Mouse (Mus musculus) liver, adult 2 months (tissue): ENCODE results near the gene Smarcd2. TPM values are rescaled to one million over a fixed set of nuclear protein-coding genes. Genes with fewer than 3 reads are reported as not detected.

Experiments used
- DNase-seq: peaks from one replicate; pipeline ENCODE4 v3.0.0-alpha.2; 2011; ENCODE audit warnings: low read depth, low spot score; ENCODE audit errors: extremely low read depth
- H3K27ac ChIP-seq: fragments of 200-500 bp; replicated peaks from 2 replicates; pipeline ENCODE4 v1.5.1; 2012; ENCODE audit warnings: low read depth, mild to moderate bottlenecking, control low read depth, inconsistent platforms, low read length; ENCODE audit not compliant: insufficient read depth
- H3K27me3 ChIP-seq: fragments of 200-500 bp; 2 replicates; pipeline ENCODE4 v1.6.1; 2012; ENCODE audit warnings: mild to moderate bottlenecking, moderate library complexity, low read length, inconsistent platforms; ENCODE audit not compliant: control insufficient read depth, insufficient read depth
- H3K36me3 ChIP-seq: fragments of 200-500 bp; 2 replicates; pipeline ENCODE4 v1.6.1; 2012; ENCODE audit warnings: low read length, inconsistent platforms; ENCODE audit not compliant: control insufficient read depth, insufficient read depth
- H3K4me1 ChIP-seq: fragments of 200-500 bp; 2 replicates; pipeline ENCODE4 v1.6.1; 2011; ENCODE audit warnings: low read length; ENCODE audit not compliant: control insufficient read depth, insufficient read depth
- H3K4me3 ChIP-seq: fragments of 200-500 bp; 2 replicates; pipeline ENCODE4 v1.5.1; 2011; ENCODE audit warnings: low read depth, mild to moderate bottlenecking, control low read depth, low read length, moderate library complexity; ENCODE audit not compliant: insufficient read depth
- H3K79me2 ChIP-seq: fragments of 200-500 bp; 2 replicates; pipeline ENCODE4 v1.6.1; 2012; ENCODE audit warnings: inconsistent platforms, mild to moderate bottlenecking, low read length, moderate library complexity; ENCODE audit not compliant: control insufficient read depth, insufficient read depth
- H3K9ac ChIP-seq: fragments of 200-500 bp; 2 replicates; pipeline ENCODE4 v1.6.1; 2012; ENCODE audit warnings: low read depth, mild to moderate bottlenecking, control low read depth, inconsistent platforms, low read length
- CTCF ChIP-seq: fragments of 200-500 bp; IDR thresholded peaks from 2 replicates; pipeline ENCODE4 v1.5.1; 2011; ENCODE audit warnings: low read depth, low read length, control low read depth
- POLR2A ChIP-seq: fragments of 200-500 bp; IDR thresholded peaks from 2 replicates; pipeline ENCODE4 v1.6.1; 2011; ENCODE audit warnings: low read length, control low read depth; ENCODE audit not compliant: insufficient read depth; ENCODE audit errors: extremely low read depth
- WGBS: fragments of 180-500 bp; shearing (Covaris S2); methylation state at CpG from one replicate; pipeline ENCODE4 v1.1.7; 2018; 5-methylcytosine and 5-hydroxymethylcytosine counted together
- polyA plus RNA-seq: library from polyadenylated mRNA; depleted of rRNA; stranded (reverse); fragments of >200 nt; gene quantifications from 2 replicates; pipeline ENCODE4 v1.2.3, GENCODE M21; 2012
- total RNA-seq: library from RNA; depleted of rRNA; stranded (reverse); fragments of >200 nt; gene quantifications from 2 replicates; pipeline ENCODE4 v1.2.3, GENCODE M21; 2014

Gene Smarcd2
- total and polyA plus RNA-seq, 2 experiments = 67.3 to 70.3 TPM

DNA sequence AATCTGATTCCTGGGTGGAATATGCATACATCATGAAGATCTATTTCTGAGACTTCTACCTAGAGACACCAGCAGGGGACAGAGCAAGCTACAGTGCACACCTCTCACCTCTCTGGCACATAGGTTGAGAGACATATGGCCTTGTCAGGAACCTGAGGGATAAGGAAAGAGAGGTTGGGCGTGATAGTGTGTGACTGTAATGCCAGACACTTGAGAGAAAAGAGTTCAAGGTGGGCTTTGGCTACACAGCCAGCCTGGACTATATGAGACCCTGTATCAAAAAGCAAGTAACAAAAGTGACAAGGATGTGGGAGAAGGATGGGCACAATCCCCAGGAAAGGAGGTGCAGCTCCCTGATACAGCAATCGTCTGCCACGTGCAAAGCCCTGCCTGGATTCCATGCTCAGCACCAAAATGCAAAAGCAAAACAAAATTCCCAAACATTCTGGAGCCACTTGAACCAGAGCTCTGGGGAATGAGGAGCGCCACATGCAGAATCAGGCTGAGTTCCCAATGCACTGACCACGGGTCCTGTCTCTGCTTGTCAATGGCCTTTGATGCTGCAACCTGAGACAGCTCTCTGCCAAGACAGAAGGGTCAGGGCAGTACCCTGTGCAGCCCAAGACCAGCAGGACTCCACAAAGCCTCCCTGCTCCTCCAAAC, 1.5 kb downstream of the Smarcd2 start:
- Histone ChIP-seq H3K9ac (peak overlapping the region; percentile 94), H3K4me3 (peak overlapping the region; percentile 96), H3K79me2 (peaks cover 15% of the 10 kb centered on the region; the same call in 1 of the 2 replicates), H3K36me3 (peaks cover 8% of the 10 kb centered on the region), H3K27ac (peak overlapping the region; percentile 91), H3K4me1 (peaks cover 31% of the 10 kb centered on the region), H3K27me3 (no peaks in the 10 kb centered on the region)
- peak; percentile 88 for DNase-seq
- 21% methylated on average over 5 of the region's 5 CpGs for WGBS
- peak; percentile 39; the same call in 1 of the 2 replicates for TF ChIP-seq POLR2A
- TF ChIP-seq CTCF = no peak

- no peak for DNase-seq
- H3K27ac ChIP-seq = peak overlapping the region; percentile 48
These were observed 3.7 kb downstream of the Smarcd2 start for GRCm38 (mm10) chr11:106269060-106269431.

GRCm38 (mm10) chr11:106268326-106269059, 4.3 kb downstream of the Smarcd2 start:
- H3K79me2 ChIP-seq = peaks cover 15% of the 10 kb centered on the region; the same call in 1 of the 2 replicates
- 18% methylated on average over 8 of the region's 8 CpGs for WGBS
- H3K4me1 ChIP-seq = peaks cover 26% of the 10 kb centered on the region
- peak overlapping the region; percentile 47 for H3K4me3 ChIP-seq
- peak; percentile 88 for DNase-seq
- peaks cover 32% of the 10 kb centered on the region for H3K36me3 ChIP-seq
- H3K27ac ChIP-seq = peak overlapping the region; percentile 94
- peak overlapping the region; percentile 64 for H3K9ac ChIP-seq
- TF ChIP-seq POLR2A (no peak), CTCF (no peak)
- no peaks in the 10 kb centered on the region for H3K27me3 ChIP-seq

More at GRCm38 (mm10) chr11:106269060-106269431, 3.7 kb downstream of the Smarcd2 start:
- H3K4me3 ChIP-seq = no peak overlapping the region
- no peak for TF ChIP-seq CTCF
- TF ChIP-seq POLR2A = no peak
- peaks cover 27% of the 10 kb centered on the region for H3K36me3 ChIP-seq
- 31% methylated on average over 3 of the region's 3 CpGs for WGBS
- peaks cover 26% of the 10 kb centered on the region for H3K4me1 ChIP-seq
- H3K27me3 ChIP-seq = no peaks in the 10 kb centered on the region
- 0 out of 2 replicates have a peak overlapping the region, but pooled peaks have one; percentile 9 for H3K9ac ChIP-seq
- H3K79me2 ChIP-seq = peaks cover 15% of the 10 kb centered on the region; the same call in 1 of the 2 replicates

DNA sequence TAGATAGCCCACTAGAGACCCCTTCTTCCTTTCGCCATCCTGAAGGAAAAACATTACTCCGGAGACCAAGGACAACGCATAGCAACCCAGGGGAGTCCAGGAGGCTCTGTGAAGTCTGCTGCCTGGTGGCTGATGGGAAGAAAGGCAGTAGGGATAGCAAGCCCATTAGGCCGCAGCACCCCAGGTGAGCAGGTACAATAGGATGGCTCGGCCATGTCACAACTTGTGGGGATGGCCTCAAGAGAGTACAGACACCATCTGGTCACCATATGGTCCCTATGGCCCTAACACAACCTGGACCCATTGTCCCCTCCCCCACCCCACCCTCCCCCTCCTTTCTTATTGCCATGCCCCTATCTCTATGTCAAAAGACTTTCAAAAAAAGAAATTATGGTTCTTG, 4.9 kb downstream of the Smarcd2 start:
- WGBS = 45% methylated on average over 5 of the region's 5 CpGs
- Histone ChIP-seq H3K4me1 (peaks cover 26% of the 10 kb centered on the region), H3K9ac (peak overlapping the region; percentile 64), H3K4me3 (peak overlapping the region; percentile 56), H3K36me3 (peaks cover 38% of the 10 kb centered on the region), H3K27ac (peak overlapping the region; percentile 94), H3K79me2 (peaks cover 15% of the 10 kb centered on the region; the same call in 1 of the 2 replicates), H3K27me3 (no peaks in the 10 kb centered on the region)
- TF ChIP-seq CTCF = peak; percentile 24; the same call in 1 of the 2 replicates
- TF ChIP-seq POLR2A = no peak
- no peak for DNase-seq

DNA sequence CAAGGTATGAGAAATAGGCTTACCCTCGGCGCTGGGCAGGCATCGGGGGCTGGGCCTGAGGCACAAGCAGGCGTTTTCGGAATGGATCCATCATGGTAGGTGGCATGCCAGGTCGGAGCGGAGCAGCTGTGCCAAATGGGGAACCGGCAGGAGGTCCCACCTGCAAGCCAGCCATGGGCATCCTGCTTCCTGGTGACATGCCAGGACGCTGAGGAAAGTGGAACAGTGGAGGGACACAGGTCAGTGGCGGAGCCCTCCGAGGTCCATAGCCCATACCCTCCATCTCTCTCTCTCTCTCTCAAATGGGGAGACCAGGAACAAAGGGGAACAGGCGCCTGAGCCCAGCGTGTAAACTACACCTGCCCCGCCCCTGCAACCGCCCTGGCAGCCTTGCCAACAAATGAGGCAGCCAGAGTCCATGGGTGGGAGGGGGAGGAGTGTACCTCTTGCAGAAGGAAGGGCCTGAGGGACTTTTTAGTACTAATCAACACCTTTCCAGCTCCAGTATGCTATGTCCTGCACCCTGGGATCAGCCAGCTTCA, 5.4 kb downstream of the Smarcd2 start:
- TF ChIP-seq CTCF (no peak), POLR2A (no peak)
- 27% methylated on average over 15 of the region's 15 CpGs for WGBS
- Histone ChIP-seq H3K27ac (peak overlapping the region; percentile 94), H3K79me2 (peaks cover 15% of the 10 kb centered on the region; the same call in 1 of the 2 replicates), H3K36me3 (peaks cover 41% of the 10 kb centered on the region), H3K4me1 (peaks cover 26% of the 10 kb centered on the region), H3K9ac (peak overlapping the region; percentile 53), H3K4me3 (peak overlapping the region; percentile 56), H3K27me3 (no peaks in the 10 kb centered on the region)
- peak; percentile 88 for DNase-seq
